Comparison of ENCODE assay signal across 13 mouse cellular contexts in the genomic region with DNA sequence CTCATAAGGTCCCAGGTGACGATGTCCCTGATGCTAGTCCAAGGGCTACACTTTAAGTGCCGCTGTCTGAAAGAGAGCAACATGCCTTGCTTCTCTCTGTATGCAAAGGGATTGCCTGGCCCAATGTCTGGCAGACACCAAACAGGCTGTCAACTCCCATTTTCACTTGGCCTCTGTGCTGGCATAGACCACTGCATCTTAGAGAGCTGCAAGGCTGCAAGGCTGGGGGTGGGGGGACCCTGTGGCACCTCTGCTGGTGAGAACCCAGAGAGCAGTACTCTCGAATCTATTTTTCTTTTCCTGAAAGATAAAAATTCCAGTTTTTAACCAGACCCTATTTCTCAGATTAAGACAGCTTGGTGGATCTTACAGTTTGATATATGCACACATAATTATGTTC.
"Had no signal": no experiment of that assay in that cellular context is flagged by ENCODE, and none has a peak within 500 bp of the region (broad histone marks: within the 10 kb centered on the region; RNA-seq: fewer than 3 reads in every experiment).

No protein-coding gene starts in this region.

- DNase-seq: gastrocnemius, adult 2 months; gastrocnemius, postnatal 10 days; gastrocnemius, postnatal 25 days; heart, adult 2 months; heart, postnatal 4 days; kidney, adult 18-20 months; kidney, adult 8-10 months; kidney, postnatal 10 days; kidney, postnatal 25 days; kidney, postnatal 4 days; liver; liver, embryonic 13.5 days; liver, postnatal 0 days had no signal
